Mouse (Mus musculus) liver, embryonic 11.5 days (tissue): Measurements from ENCODE around the gene Lce1g. TPM values are rescaled to one million over a fixed set of nuclear protein-coding genes. Genes with fewer than 3 reads are reported as not detected.

Experiments used
- ATAC-seq: fragments of 200-750 bp; cut with Nextera tagmentation; replicated peaks from 2 replicates; pipeline ENCODE4 v1.8.0; 2017; ENCODE audit warnings: moderate number of reproducible peaks, mild to moderate bottlenecking, moderate TSS enrichment, moderate library complexity; ENCODE audit not compliant: low FRiP score
- DNase-seq: peaks from one replicate; pipeline ENCODE4 v3.0.0-alpha.2; 2017; ENCODE audit warnings: low spot score
- H3K27ac ChIP-seq: fragments of 300-500 bp; sonication (generic); 2 replicates; pipeline ENCODE4 v1.5.1; 2014; ENCODE audit warnings: mild to moderate bottlenecking, low read depth, low read length, control low read depth
- H3K27me3 ChIP-seq: fragments of 300-500 bp; sonication (generic); replicated peaks from 2 replicates; pipeline ENCODE4 v1.6.1; 2014; ENCODE audit warnings: low read length, mixed read lengths; ENCODE audit not compliant: control insufficient read depth, insufficient read depth
- H3K36me3 ChIP-seq: fragments of 300-500 bp; sonication (generic); 2 replicates; pipeline ENCODE4 v1.6.1; 2014; ENCODE audit warnings: mild to moderate bottlenecking, low read length, moderate library complexity, mixed read lengths; ENCODE audit not compliant: control insufficient read depth, insufficient read depth
- H3K4me1 ChIP-seq: fragments of 300-500 bp; sonication (generic); replicated peaks from 2 replicates; pipeline ENCODE4 v1.6.1; 2014; ENCODE audit warnings: low read length, mixed read lengths; ENCODE audit not compliant: control insufficient read depth, insufficient read depth
- H3K4me2 ChIP-seq: fragments of 300-500 bp; sonication (generic); 2 replicates; pipeline ENCODE4 v1.6.1; 2014; ENCODE audit warnings: mild to moderate bottlenecking, control low read depth, moderate library complexity
- H3K4me3 ChIP-seq: fragments of 300-500 bp; sonication (generic); 2 replicates; pipeline ENCODE4 v1.5.1; 2014; ENCODE audit warnings: low read depth, low read length, control low read depth
- H3K9ac ChIP-seq: fragments of 300-500 bp; sonication (generic); 2 replicates; pipeline ENCODE4 v1.6.1; 2014; ENCODE audit warnings: low read depth, low read length, control low read depth
- H3K9me3 ChIP-seq: fragments of 300-500 bp; sonication (generic); 2 replicates; pipeline ENCODE4 v1.6.1; 2016; ENCODE audit warnings: low read length, inconsistent platforms, mixed read lengths; ENCODE audit not compliant: control insufficient read depth
- WGBS: fragments of 180-500 bp; shearing (Covaris S2); extraction: QIAGEN DNeasy Blood & Tissue Kit; methylation state at CpG from one replicate; pipeline ENCODE4 v1.1.7; 2014; 5-methylcytosine and 5-hydroxymethylcytosine counted together
- polyA plus RNA-seq: library from polyadenylated mRNA; unstranded; fragments of >200 nt; fragmentation: Nextera tagmentation; extraction: Ambion mirVana; gene quantifications from 2 replicates; pipeline ENCODE4 v1.2.1, GENCODE M21; 2014

Lce1g gene
- not detected in 2 replicates for polyA plus RNA-seq

- Histone ChIP-seq H3K36me3 (no peaks in the 10 kb centered on the region), H3K4me1 (no peaks in the 10 kb centered on the region), H3K4me2 (no peak within 1 kb of the TSS), H3K9ac (no peak within 1 kb of the TSS), H3K4me3 (no peak within 1 kb of the TSS), H3K9me3 (no peaks in the 10 kb centered on the region), H3K27ac (no peak within 1 kb of the TSS), H3K27me3 (no peaks in the 10 kb centered on the region)
- ATAC-seq, result no peak
- WGBS, result 70% methylated on average over 1 of the region's 1 CpGs
- DNase-seq, result no peak
These were observed at the start of gene Lce1g for GRCm38 (mm10) chr3:92752238-92752637. Lce1g (minus strand) TSS chr3:92752338.

DNA sequence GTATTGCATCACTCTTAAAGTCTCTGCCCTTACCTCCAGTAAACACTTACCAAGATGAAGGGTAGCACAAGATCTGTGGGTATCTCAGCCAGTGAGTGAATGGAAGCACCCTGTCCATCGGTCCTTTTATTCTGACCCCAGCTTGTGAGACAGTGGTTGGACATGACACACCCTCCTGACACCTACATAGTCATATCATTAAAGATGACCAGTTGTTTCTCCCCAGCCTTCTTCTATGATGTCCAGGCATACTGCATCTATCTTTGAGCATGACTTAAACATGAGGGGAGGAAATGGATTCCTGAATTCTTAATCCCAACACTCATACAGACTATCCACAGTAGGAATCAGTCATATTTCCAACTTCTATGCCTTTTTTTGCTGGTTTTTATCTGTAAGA is 38.3 kb upstream of the Lce1g start, which contains the start of gene Lce1j:
Lce1j (minus strand) TSS at position 101 of the 400 bp plus-strand sequence.
- no peaks in the 10 kb centered on the region for H3K36me3 ChIP-seq

GRCm38 (mm10) chr3:92778799-92779198 is 26.7 kb upstream of the Lce1g start, which contains the start of gene Lce1i:
Lce1i (minus strand) TSS chr3:92778899.
- Histone ChIP-seq H3K9ac (no peak within 1 kb of the TSS), H3K27me3 (no peaks in the 10 kb centered on the region), H3K36me3 (no peaks in the 10 kb centered on the region), H3K4me1 (no peaks in the 10 kb centered on the region), H3K27ac (no peak within 1 kb of the TSS), H3K4me3 (no peak within 1 kb of the TSS), H3K9me3 (no peaks in the 10 kb centered on the region), H3K4me2 (no peak within 1 kb of the TSS)
- 74% methylated on average over 1 of the region's 1 CpGs for WGBS
- DNase-seq (no peak), ATAC-seq (no peak)

More for the DNA sequence above, 38.3 kb upstream of the Lce1g start, which contains the start of gene Lce1j:
- Histone ChIP-seq H3K4me2 (no peak within 1 kb of the TSS), H3K4me1 (no peaks in the 10 kb centered on the region), H3K27ac (no peak within 1 kb of the TSS), H3K4me3 (no peak within 1 kb of the TSS), H3K27me3 (no peaks in the 10 kb centered on the region), H3K9me3 (no peaks in the 10 kb centered on the region), H3K9ac (no peak within 1 kb of the TSS)
- no peak for ATAC-seq
- no peak for DNase-seq
- WGBS, result 87% methylated on average over 1 of the region's 1 CpGs

- Histone ChIP-seq H3K36me3 (no peaks in the 10 kb centered on the region), H3K27me3 (no peaks in the 10 kb centered on the region), H3K4me3 (no peak overlapping the region), H3K9me3 (no peaks in the 10 kb centered on the region), H3K4me1 (no peaks in the 10 kb centered on the region), H3K4me2 (no peak overlapping the region), H3K9ac (no peak overlapping the region), H3K27ac (no peak overlapping the region)
- WGBS, result 18% methylated on average over 3 of the region's 3 CpGs
- DNase-seq (no peak), ATAC-seq (no peak)
These were observed 19.4 kb upstream of the Lce1g start for GRCm38 (mm10) chr3:92771573-92771972.

DNA sequence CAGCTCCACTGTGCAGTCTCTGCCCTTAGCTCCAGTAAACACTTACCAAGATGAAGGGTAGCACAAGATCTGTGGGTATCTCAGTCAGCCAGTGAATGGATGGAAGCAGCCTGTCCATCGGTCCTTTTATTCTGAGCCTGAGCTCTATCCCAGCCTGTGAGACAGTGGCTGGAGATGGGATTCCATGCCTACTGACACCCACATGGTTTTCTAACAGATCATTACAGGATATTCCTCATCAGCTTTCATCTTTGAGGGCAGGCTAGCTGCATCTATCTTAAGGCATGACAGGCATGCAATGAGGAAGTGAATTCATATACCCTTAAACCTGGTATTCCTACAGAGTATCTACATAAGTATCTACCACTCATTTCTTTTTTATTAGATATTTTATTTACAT is 12.8 kb upstream of the Lce1g start, which contains the start of gene Lce1h:
Lce1h (minus strand) TSS at position 101 of the 400 bp plus-strand sequence.
- no peaks in the 10 kb centered on the region for H3K4me1 ChIP-seq
- no peak within 1 kb of the TSS for H3K9ac ChIP-seq
- ATAC-seq (no peak), DNase-seq (no peak)
- no peak within 1 kb of the TSS for H3K4me3 ChIP-seq
- H3K9me3 ChIP-seq, result no peaks in the 10 kb centered on the region
- H3K27ac ChIP-seq, result no peak within 1 kb of the TSS
- 80% methylated on average over 1 of the region's 1 CpGs for WGBS
- H3K27me3 ChIP-seq, result no peaks in the 10 kb centered on the region
- no peaks in the 10 kb centered on the region for H3K36me3 ChIP-seq
- H3K4me2 ChIP-seq, result no peak within 1 kb of the TSS

GRCm38 (mm10) chr3:92753197-92753596 is 1.1 kb upstream of the Lce1g start:
- H3K27ac ChIP-seq, result no peak overlapping the region
- H3K4me1 ChIP-seq, result no peaks in the 10 kb centered on the region
- H3K27me3 ChIP-seq, result no peaks in the 10 kb centered on the region
- ATAC-seq (no peak), DNase-seq (no peak)
- no peak overlapping the region for H3K9ac ChIP-seq
- H3K4me3 ChIP-seq, result no peak overlapping the region
- 41% methylated on average over 3 of the region's 3 CpGs for WGBS
- no peak overlapping the region for H3K4me2 ChIP-seq
- H3K9me3 ChIP-seq, result no peaks in the 10 kb centered on the region
- no peaks in the 10 kb centered on the region for H3K36me3 ChIP-seq

DNA sequence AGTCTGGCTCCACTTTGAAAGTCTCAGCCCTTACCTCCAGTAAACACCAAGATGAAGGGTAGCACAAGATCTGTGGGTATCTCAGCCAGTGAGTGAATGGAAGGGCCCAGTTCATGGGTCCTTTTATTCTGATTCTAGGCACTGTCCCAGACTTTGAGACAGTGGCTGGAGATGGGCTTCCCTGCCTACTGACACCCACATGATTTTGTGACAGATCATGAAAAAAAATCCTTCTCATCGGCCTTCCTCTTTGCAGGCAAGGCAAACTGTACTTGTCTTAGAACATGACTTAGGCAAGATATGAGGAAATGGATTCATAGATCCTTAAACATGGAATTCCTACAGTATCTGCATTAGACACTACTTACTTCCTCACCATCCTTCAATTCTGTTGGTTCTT is 13.1 kb downstream of the Lce1g start, which contains the start of gene Gm38119:
Gm38119 (minus strand) TSS at position 101 of the 400 bp plus-strand sequence.
- Histone ChIP-seq H3K27ac (no peak within 1 kb of the TSS), H3K9ac (no peak within 1 kb of the TSS), H3K36me3 (no peaks in the 10 kb centered on the region), H3K9me3 (no peaks in the 10 kb centered on the region), H3K4me1 (no peaks in the 10 kb centered on the region), H3K27me3 (no peaks in the 10 kb centered on the region), H3K4me3 (no peak within 1 kb of the TSS), H3K4me2 (no peak within 1 kb of the TSS)
- WGBS, result 46% methylated on average over 1 of the region's 1 CpGs
- no peak for ATAC-seq
- no peak for DNase-seq

- H3K4me1 ChIP-seq, result no peaks in the 10 kb centered on the region
- no peak overlapping the region for H3K27ac ChIP-seq
- H3K36me3 ChIP-seq, result no peaks in the 10 kb centered on the region
- H3K4me2 ChIP-seq, result no peak overlapping the region
- DNase-seq (no peak), ATAC-seq (no peak)
- H3K27me3 ChIP-seq, result no peaks in the 10 kb centered on the region
- 78% methylated on average over 5 of the region's 5 CpGs for WGBS
- no peak overlapping the region for H3K9ac ChIP-seq
- no peaks in the 10 kb centered on the region for H3K9me3 ChIP-seq
- no peak overlapping the region for H3K4me3 ChIP-seq
These were observed 29.5 kb downstream of the Lce1g start for GRCm38 (mm10) chr3:92722631-92723030.

DNA sequence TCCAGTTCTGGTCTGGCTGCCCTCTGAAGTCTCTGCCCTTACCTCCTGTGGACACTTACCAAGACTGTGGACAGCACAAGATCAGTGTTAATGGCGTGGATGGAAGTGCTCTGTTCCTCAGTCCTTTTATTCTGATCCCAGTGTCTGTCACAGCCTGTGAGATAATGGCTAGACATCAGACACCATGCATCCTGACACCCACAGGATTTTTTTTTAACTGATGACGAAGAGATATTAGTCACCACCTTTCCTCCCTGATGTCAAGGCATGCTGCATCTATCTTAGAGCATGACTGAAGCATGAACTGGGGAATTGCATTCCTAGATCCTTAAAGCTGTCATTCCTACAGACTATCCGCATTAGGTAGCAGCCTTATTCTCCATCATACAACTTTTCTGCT is 31.9 kb downstream of the Lce1g start, which contains the start of gene Lce1f:
Lce1f (minus strand) TSS at position 101 of the 400 bp plus-strand sequence.
- H3K27me3 ChIP-seq, result no peaks in the 10 kb centered on the region
- WGBS, result 66% methylated on average over 3 of the region's 3 CpGs
- no peaks in the 10 kb centered on the region for H3K9me3 ChIP-seq
- no peak within 1 kb of the TSS for H3K4me2 ChIP-seq
- no peaks in the 10 kb centered on the region for H3K4me1 ChIP-seq
- no peak for DNase-seq
- no peak within 1 kb of the TSS for H3K27ac ChIP-seq
- H3K36me3 ChIP-seq, result no peaks in the 10 kb centered on the region
- H3K4me3 ChIP-seq, result no peak within 1 kb of the TSS
- no peak within 1 kb of the TSS for H3K9ac ChIP-seq
- ATAC-seq, result no peak
